Mouse (Mus musculus) hindbrain, embryonic 12.5 days (tissue): ENCODE results near the gene Fuca1. TPM values are rescaled to one million over a fixed set of nuclear protein-coding genes. Genes with fewer than 3 reads are reported as not detected.

ENCODE experiments used
- ATAC-seq: fragments of 200-750 bp; cut with Nextera tagmentation; 2 replicates; pipeline ENCODE4 v1.8.0; 2017; ENCODE audit warnings: moderate TSS enrichment; ENCODE audit not compliant: low FRiP score
- H3K27ac ChIP-seq: fragments of 300-500 bp; sonication (generic); 2 replicates; pipeline ENCODE4 v1.5.1; 2016; ENCODE audit warnings: mild to moderate bottlenecking
- H3K27me3 ChIP-seq: fragments of 300-500 bp; sonication (generic); 2 replicates; pipeline ENCODE4 v1.6.1; 2016; ENCODE audit warnings: mild to moderate bottlenecking
- H3K36me3 ChIP-seq: fragments of 300-500 bp; sonication (generic); 2 replicates; pipeline ENCODE4 v1.6.1; 2016; ENCODE audit warnings: mild to moderate bottlenecking
- H3K4me1 ChIP-seq: fragments of 300-500 bp; sonication (generic); 2 replicates; pipeline ENCODE4 v1.6.1; 2016
- H3K4me2 ChIP-seq: fragments of 300-500 bp; sonication (generic); replicated peaks from 2 replicates; pipeline ENCODE4 v1.6.1; 2016; ENCODE audit warnings: mild to moderate bottlenecking
- H3K4me3 ChIP-seq: fragments of 300-500 bp; sonication (generic); 2 replicates; pipeline ENCODE4 v1.5.1; 2016; ENCODE audit warnings: mild to moderate bottlenecking
- H3K9ac ChIP-seq: fragments of 300-500 bp; sonication (generic); 2 replicates; pipeline ENCODE4 v1.6.1; 2016; ENCODE audit warnings: mild to moderate bottlenecking, moderate library complexity
- H3K9me3 ChIP-seq: fragments of 300-500 bp; sonication (generic); replicated peaks from 2 replicates; pipeline ENCODE4 v1.6.1; 2016; ENCODE audit warnings: mild to moderate bottlenecking
- WGBS: fragments of 180-500 bp; shearing (Covaris S2); methylation state at CpG from one replicate; pipeline ENCODE4 v1.1.7; 2016; 5-methylcytosine and 5-hydroxymethylcytosine counted together
- polyA plus RNA-seq: library from polyadenylated mRNA; unstranded; fragments of >200 nt; fragmentation: Nextera tagmentation; extraction: Ambion mirVana; gene quantifications from 2 replicates; pipeline ENCODE4 v1.2.1, GENCODE M21; 2016

Gene Fuca1
- 50.2 and 54.1 TPM in 2 replicates for polyA plus RNA-seq

DNA sequence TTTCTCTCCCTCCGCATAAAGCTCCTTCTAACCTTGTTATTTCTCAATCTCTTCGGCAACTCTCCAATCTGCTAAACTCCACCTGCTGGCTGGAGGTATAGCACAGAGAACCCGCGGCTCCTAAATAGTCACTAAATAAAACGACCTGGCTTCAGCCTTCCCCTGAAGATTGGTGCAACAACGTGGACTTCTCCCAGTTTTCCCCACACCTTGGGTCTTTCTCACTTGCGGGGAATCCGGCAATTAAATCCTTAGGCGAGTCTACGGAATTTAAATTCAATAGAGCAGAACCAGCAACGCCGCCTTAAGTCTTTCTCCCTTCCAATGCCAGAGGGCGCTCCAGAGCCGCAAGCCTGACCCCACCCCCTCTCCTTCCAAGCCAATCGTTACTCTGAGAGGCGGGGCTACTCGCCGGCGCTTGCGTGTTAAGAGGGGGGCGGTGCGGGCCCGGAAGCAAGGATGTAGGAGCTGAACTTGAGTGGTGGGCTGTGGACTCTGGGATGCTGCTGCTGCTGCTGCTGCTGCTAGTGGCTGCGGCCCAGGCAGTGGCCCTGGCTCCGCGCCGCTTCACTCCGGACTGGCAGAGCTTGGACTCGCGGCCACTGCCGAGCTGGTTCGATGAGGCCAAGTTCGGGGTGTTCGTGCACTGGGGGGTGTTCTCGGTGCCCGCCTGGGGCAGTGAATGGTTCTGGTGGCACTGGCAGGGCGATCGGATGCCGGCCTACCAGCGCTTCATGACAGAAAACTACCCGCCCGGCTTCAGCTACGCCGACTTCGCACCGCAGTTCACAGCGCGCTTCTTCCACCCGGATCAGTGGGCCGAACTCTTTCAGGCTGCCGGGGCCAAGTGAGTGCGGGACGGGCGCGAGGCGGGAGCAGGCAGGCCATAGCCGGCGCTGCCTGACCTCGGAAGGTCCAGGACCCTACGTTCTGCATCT is at the start of gene Fuca1:
Gene Fuca1 (plus strand): TSS at position 432 of the 938 bp plus-strand sequence.
- 2% methylated on average over 60 of the region's 60 CpGs for WGBS
- peak within 1 kb of the TSS; percentile 88 for H3K4me2 ChIP-seq
- H3K4me1 ChIP-seq = peaks cover 17% of the 10 kb centered on the region
- no peaks in the 10 kb centered on the region for H3K9me3 ChIP-seq
- peak within 1 kb of the TSS; percentile 82 for H3K9ac ChIP-seq
- H3K36me3 ChIP-seq = peaks cover 8% of the 10 kb centered on the region; the same call in 1 of the 2 replicates
- H3K27ac ChIP-seq = peak within 1 kb of the TSS; percentile 86
- no peaks in the 10 kb centered on the region for H3K27me3 ChIP-seq
- ATAC-seq = peak; percentile 96
- peak within 1 kb of the TSS; percentile 76 for H3K4me3 ChIP-seq

DNA sequence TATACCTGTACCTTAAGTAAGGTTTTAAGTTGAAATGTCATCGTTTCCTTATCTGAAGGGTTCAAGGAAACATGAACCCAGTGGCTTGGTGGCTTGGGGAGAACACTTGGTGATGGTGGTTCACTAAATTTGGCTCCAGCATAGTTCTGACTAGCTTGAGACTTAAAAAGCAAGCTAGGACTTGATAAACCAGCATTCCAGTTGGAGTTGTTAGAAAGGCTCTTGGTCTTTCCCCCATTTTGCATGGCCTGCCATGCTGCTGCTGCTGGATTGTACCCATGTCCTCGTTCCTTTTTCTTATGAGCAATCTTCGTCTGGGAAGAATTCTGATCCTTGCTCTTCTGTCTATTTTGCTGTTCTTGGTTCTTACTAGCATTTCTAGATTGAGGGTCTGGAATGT is 48.5 kb upstream of the Fuca1 start:
- no peaks in the 10 kb centered on the region for H3K9me3 ChIP-seq
- no peaks in the 10 kb centered on the region for H3K27me3 ChIP-seq
- H3K4me2 ChIP-seq = peak overlapping the region; percentile 83
- WGBS = 57% methylated on average over 3 of the region's 3 CpGs
- no peak for ATAC-seq
- peak overlapping the region; percentile 88; the same call in 1 of the 2 replicates for H3K9ac ChIP-seq
- H3K36me3 ChIP-seq = peaks cover 18% of the 10 kb centered on the region
- H3K4me3 ChIP-seq = peak overlapping the region; percentile 72
- peaks cover 52% of the 10 kb centered on the region for H3K4me1 ChIP-seq
- peak overlapping the region; percentile 99; the same call in 1 of the 2 replicates for H3K27ac ChIP-seq

DNA sequence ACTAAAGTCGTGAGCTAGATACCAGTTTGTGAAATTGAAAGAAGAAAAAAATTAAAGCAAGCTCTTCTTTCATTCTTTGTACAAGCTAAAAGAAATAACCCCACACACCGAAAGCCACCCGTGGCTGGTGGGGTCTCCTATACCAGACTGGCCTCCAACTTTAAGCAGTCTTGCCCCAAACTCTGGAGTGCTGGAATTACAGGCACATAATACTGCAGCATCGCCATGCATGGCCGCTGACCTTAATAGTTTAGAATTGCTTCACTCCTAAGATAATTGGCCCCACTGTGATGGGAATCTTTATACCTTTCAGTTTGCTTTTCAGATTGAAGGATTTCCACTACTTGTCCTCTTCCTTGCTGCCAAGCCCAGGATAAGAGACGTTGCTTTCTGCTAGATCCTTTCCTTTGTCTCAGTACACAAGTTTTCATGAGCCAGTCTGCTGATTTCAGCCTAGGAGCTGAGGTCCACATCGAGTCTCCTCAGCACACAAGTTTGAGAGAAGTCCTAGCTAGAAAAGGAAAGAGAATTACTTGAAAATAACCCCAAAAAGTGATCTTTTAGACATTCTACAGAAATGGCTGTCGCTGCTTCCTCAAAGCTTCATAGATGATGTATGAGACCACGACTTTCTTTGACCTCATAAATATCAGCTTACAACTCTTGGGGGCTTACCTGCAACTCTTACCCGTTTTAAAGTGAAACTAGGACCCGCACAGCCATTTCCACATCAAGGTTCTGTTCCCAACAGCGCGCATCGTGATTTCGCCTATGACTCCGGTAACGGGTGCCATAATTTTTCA is 47.7 kb upstream of the Fuca1 start:
- no peak for ATAC-seq
- 12% methylated on average over 17 of the region's 17 CpGs for WGBS
- no peaks in the 10 kb centered on the region for H3K9me3 ChIP-seq
- peak overlapping the region; percentile 88 for H3K9ac ChIP-seq
- H3K27ac ChIP-seq = peak overlapping the region; percentile 99
- H3K4me1 ChIP-seq = peaks cover 53% of the 10 kb centered on the region
- peaks cover 18% of the 10 kb centered on the region for H3K36me3 ChIP-seq
- H3K4me3 ChIP-seq = peak overlapping the region; percentile 72
- no peaks in the 10 kb centered on the region for H3K27me3 ChIP-seq
- peak overlapping the region; percentile 83 for H3K4me2 ChIP-seq

DNA sequence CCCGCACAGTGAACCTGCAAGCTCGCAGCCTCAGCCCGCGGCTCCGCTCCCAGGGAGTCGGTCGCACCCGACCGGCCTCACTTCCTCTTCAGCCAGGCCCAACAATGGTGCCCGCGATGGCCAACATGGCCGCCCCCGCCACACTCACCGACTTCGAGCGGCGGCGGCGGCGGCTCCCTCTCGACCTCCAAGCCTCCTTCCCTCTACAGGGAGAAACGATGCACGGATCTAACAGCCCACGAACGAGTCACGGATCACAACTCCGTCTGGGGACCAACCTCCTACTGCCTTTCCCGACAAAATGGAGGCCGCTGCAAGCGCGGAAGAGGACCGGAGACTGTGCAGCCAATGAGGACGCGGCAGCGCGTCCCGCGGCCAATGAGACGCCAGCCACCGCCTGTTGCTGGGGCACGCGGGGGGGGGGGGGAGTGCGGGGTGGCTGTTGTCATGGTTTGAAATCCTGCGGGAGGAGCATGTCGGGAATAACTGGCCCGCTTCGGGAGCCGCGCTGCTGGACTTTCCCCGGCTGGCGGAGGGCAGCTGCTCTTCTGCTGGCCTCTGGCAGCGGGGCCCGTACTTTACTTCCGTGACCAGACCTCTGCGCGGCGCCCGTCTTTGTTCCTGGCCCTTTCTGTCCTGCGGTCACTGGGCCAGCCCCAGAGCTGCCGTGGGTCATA is 46.9 kb upstream of the Fuca1 start, which contains the start of gene Pnrc2:
Gene Pnrc2 (minus strand): TSS at position 325 of the 677 bp plus-strand sequence.
- Histone ChIP-seq H3K36me3 (peaks cover 18% of the 10 kb centered on the region), H3K4me3 (peak within 1 kb of the TSS; percentile 72), H3K9ac (peak within 1 kb of the TSS; percentile 88), H3K4me1 (peaks cover 53% of the 10 kb centered on the region), H3K9me3 (no peaks in the 10 kb centered on the region), H3K27ac (peak within 1 kb of the TSS; percentile 99), H3K27me3 (no peaks in the 10 kb centered on the region), H3K4me2 (peak within 1 kb of the TSS; percentile 83)
- under 1% methylated on average over 56 of the region's 60 CpGs for WGBS
- ATAC-seq = peak; percentile 96

GRCm38 (mm10) chr4:135874564-135875535 is 45.7 kb upstream of the Fuca1 start:
- Histone ChIP-seq H3K9me3 (no peaks in the 10 kb centered on the region), H3K9ac (peak overlapping the region; percentile 88), H3K4me2 (peak overlapping the region; percentile 83; the same call in 1 of the 2 replicates), H3K27ac (peak overlapping the region; percentile 99), H3K36me3 (peaks cover 12% of the 10 kb centered on the region; the same call in 1 of the 2 replicates), H3K4me1 (peaks cover 50% of the 10 kb centered on the region), H3K4me3 (no peak overlapping the region; the same call in 1 of the 2 replicates), H3K27me3 (no peaks in the 10 kb centered on the region)
- no peak for ATAC-seq
- 74% methylated on average over 10 of the region's 10 CpGs for WGBS

DNA sequence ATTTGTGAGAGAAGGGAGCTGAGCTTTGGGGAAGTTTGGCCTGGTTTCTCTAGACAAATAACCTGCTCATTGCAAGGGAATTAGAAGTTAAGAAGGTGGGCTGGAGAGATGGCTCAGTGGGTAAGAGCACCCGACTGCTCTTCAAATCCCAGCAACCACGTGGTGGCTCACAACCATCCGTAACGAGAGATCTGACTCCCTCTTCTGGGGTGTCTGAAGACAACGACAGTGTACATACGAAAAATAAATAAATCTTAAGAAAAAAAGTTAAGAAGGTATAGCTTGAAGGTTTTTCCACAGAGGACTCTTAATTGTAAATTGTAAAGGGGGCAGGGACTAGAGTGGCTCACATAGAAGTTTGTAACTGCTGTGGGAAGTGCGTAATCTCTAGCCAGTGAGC is 45.0 kb upstream of the Fuca1 start:
- Histone ChIP-seq H3K4me3 (no peak overlapping the region), H3K4me2 (no peak overlapping the region), H3K9ac (no peak overlapping the region), H3K36me3 (peaks cover 10% of the 10 kb centered on the region; the same call in 1 of the 2 replicates), H3K27me3 (no peaks in the 10 kb centered on the region), H3K4me1 (peaks cover 47% of the 10 kb centered on the region), H3K27ac (peak overlapping the region; percentile 99; the same call in 1 of the 2 replicates), H3K9me3 (no peaks in the 10 kb centered on the region)
- 34% methylated on average over 7 of the region's 7 CpGs for WGBS
- no peak for ATAC-seq

GRCm38 (mm10) chr4:135875991-135876582 is 44.4 kb upstream of the Fuca1 start:
- 0 out of 2 replicates have a peak overlapping the region, but pooled peaks have one; percentile 0 for H3K4me3 ChIP-seq
- peak overlapping the region; percentile 24; the same call in 1 of the 2 replicates for H3K27ac ChIP-seq
- H3K4me2 ChIP-seq = peak overlapping the region; percentile 42
- H3K9ac ChIP-seq = 0 out of 2 replicates have a peak overlapping the region, but pooled peaks have one; percentile 15
- 0 out of 2 replicates have a peak, but pooled peaks cover 9% of the 10 kb centered on the region for H3K36me3 ChIP-seq
- 4% methylated on average over 9 of the region's 9 CpGs for WGBS
- no peaks in the 10 kb centered on the region for H3K27me3 ChIP-seq
- no peaks in the 10 kb centered on the region for H3K9me3 ChIP-seq
- no peak for ATAC-seq
- peaks cover 43% of the 10 kb centered on the region for H3K4me1 ChIP-seq

- WGBS = 2% methylated on average over 16 of the region's 16 CpGs
- H3K9me3 ChIP-seq = no peaks in the 10 kb centered on the region
- H3K4me1 ChIP-seq = peaks cover 41% of the 10 kb centered on the region
- peak overlapping the region; percentile 24; the same call in 1 of the 2 replicates for H3K27ac ChIP-seq
- 0 out of 2 replicates have a peak, but pooled peaks cover 9% of the 10 kb centered on the region for H3K36me3 ChIP-seq
- peak overlapping the region; percentile 42 for H3K4me2 ChIP-seq
- ATAC-seq = no peak
- H3K4me3 ChIP-seq = peak overlapping the region; percentile 0; the same call in 1 of the 2 replicates
- no peaks in the 10 kb centered on the region for H3K27me3 ChIP-seq
- H3K9ac ChIP-seq = 0 out of 2 replicates have a peak overlapping the region, but pooled peaks have one; percentile 15
Measured at GRCm38 (mm10) chr4:135876583-135877020, 43.9 kb upstream of the Fuca1 start.

DNA sequence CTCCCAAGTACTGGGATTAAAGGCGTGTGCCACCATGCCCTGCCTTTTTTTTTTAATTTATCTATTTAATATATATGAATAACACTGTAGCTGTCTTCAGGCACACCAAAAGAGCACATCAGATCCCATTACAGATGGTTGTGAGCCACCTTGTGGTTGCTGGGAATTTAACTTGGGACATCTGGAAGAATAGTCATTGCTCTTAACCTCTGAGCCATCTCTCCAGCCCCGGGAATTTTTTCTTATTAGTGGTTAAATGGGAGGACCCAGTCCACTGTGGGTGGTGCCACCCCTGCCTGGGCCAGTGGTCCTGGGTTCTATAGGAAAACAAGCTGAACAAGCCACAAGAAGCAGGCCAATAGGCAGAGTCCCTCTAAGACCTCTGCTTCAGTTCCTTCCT is 42.8 kb upstream of the Fuca1 start:
- Histone ChIP-seq H3K27me3 (no peaks in the 10 kb centered on the region), H3K9ac (no peak overlapping the region), H3K4me3 (no peak overlapping the region), H3K9me3 (no peaks in the 10 kb centered on the region), H3K27ac (no peak overlapping the region), H3K4me1 (peaks cover 29% of the 10 kb centered on the region), H3K36me3 (no peaks in the 10 kb centered on the region), H3K4me2 (no peak overlapping the region)
- 55% methylated on average over 2 of the region's 2 CpGs for WGBS
- no peak for ATAC-seq

DNA sequence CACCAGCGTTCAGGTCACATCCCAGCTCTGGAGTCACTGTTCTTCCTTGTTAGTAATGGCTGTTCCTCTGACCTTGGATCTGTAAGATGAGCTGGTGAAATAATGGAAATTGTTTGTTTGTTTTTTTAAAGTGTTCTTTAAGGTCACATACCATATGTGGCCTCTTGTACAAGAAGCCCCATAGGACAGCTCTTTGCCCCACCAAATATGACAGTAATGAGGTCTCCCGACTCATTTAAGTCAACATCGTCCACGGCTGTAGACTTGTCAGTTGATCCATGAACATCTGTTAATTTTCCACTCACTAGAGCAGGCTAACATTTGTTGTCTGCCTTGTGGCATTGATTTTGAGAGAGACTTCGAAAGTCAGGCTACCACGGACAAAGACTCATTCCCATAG is 41.5 kb upstream of the Fuca1 start:
- Histone ChIP-seq H3K9ac (no peak overlapping the region), H3K9me3 (no peaks in the 10 kb centered on the region), H3K4me2 (no peak overlapping the region), H3K27ac (no peak overlapping the region), H3K4me1 (peaks cover 28% of the 10 kb centered on the region), H3K36me3 (no peaks in the 10 kb centered on the region), H3K27me3 (no peaks in the 10 kb centered on the region), H3K4me3 (no peak overlapping the region)
- ATAC-seq = no peak
- WGBS = 56% methylated on average over 6 of the region's 6 CpGs
